Mouse (Mus musculus) MEL (cell line): Measurements from ENCODE around the gene Galns. TPM values are rescaled to one million over a fixed set of nuclear protein-coding genes. Genes with fewer than 3 reads are reported as not detected.

ENCODE experiments used
- DNase-seq: peaks from one replicate; pipeline ENCODE4 v3.0.0; 2011; ENCODE audit warnings: low read depth, low spot score
- H3K27ac ChIP-seq: 2 replicates; pipeline ENCODE4 v1.5.1; 2012; ENCODE audit warnings: low read depth, mild to moderate bottlenecking, control low read depth, low read length, moderate library complexity; ENCODE audit not compliant: control insufficient read depth
- H3K27me3 ChIP-seq, 2 experiments: fragments of 150-350 bp in 1 of 2; sonication (generic) in 1 of 2; 2 replicates each; pipeline ENCODE4 v1.6.1; 2012; ENCODE audit warnings: low read length in 2 of 2, mild to moderate bottlenecking in 2 of 2, improper control_type of control experiment in 1 of 2, moderate library complexity in 1 of 2; ENCODE audit not compliant: insufficient read depth in 2 of 2, control insufficient read depth in 1 of 2
- H3K36me3 ChIP-seq, 2 experiments: 2 replicates each; pipeline ENCODE4 v1.6.1; 2012 to 2014; ENCODE audit warnings: low read length in 2 of 2, improper control_type of control experiment in 1 of 2, inconsistent platforms in 1 of 2, mild to moderate bottlenecking in 1 of 2; ENCODE audit not compliant: insufficient read depth in 2 of 2, control insufficient read depth in 1 of 2
- H3K4me1 ChIP-seq, 2 experiments: fragments of 150-350 bp in 1 of 2; sonication (generic) in 1 of 2; 2 replicates each; pipeline ENCODE4 v1.6.1; 2012; ENCODE audit warnings: low read length in 2 of 2, improper control_type of control experiment in 1 of 2, mild to moderate bottlenecking in 1 of 2; ENCODE audit not compliant: insufficient read depth in 2 of 2, control insufficient read depth in 1 of 2
- H3K4me3 ChIP-seq, 2 experiments: fragments of 150-350 bp in 1 of 2; sonication (generic) in 1 of 2; 2 replicates each; pipeline ENCODE4 v1.5.1; 2012; ENCODE audit warnings: low read depth in 2 of 2, low read length in 2 of 2, mild to moderate bottlenecking in 2 of 2, moderate library complexity in 2 of 2, control low read depth in 1 of 2, improper control_type of control experiment in 1 of 2; ENCODE audit not compliant: control insufficient read depth in 1 of 2, insufficient read depth in 1 of 2
- H3K79me2 ChIP-seq: 2 replicates; pipeline ENCODE4 v1.6.1; 2012; ENCODE audit warnings: mild to moderate bottlenecking, low read length, moderate library complexity; ENCODE audit not compliant: control insufficient read depth, poor library complexity, insufficient read depth
- H3K9ac ChIP-seq: 2 replicates; pipeline ENCODE4 v1.6.1; 2012; ENCODE audit warnings: low read depth, mild to moderate bottlenecking, control low read depth, low read length, moderate library complexity; ENCODE audit not compliant: control insufficient read depth, poor library complexity, severe bottlenecking
- H3K9me3 ChIP-seq: fragments of 150-350 bp; sonication (generic); replicated peaks from 2 replicates; pipeline ENCODE4 v1.6.1; 2012; ENCODE audit warnings: mild to moderate bottlenecking, low read length, improper control_type of control experiment, moderate library complexity; ENCODE audit not compliant: insufficient read depth
- CHD1 ChIP-seq: IDR thresholded peaks from 2 replicates; pipeline ENCODE4 v1.6.1; 2012; ENCODE audit warnings: low read depth, mild to moderate bottlenecking, inconsistent platforms, low read length, improper control_type of control experiment
- CHD2 ChIP-seq: IDR thresholded peaks from 2 replicates; pipeline ENCODE4 v1.6.1; 2011; ENCODE audit warnings: low read length, improper control_type of control experiment
- CTCF ChIP-seq, 3 experiments: IDR thresholded peaks in 2 of 3; conservative IDR thresholded peaks in 1 of 3; 2 replicates each; pipeline ENCODE4 v1.5.1; 2011 to 2012; ENCODE audit warnings: low read length in 3 of 3, low read depth in 2 of 3, mild to moderate bottlenecking in 2 of 3, improper control_type of control experiment in 1 of 3, inconsistent platforms in 1 of 3, mixed read lengths in 1 of 3, moderate library complexity in 1 of 3; ENCODE audit not compliant: control insufficient read depth in 1 of 3, insufficient read depth in 1 of 3, poor library complexity in 1 of 3, severe bottlenecking in 1 of 3
- E2F4 ChIP-seq: IDR thresholded peaks from 2 replicates; pipeline ENCODE4 v1.6.1; 2011; ENCODE audit warnings: low read depth, low read length, improper control_type of control experiment, borderline replicate concordance
- EP300 ChIP-seq, 2 experiments: IDR thresholded peaks; 2 replicates each; pipeline ENCODE4 v1.6.1; 2011; ENCODE audit warnings: improper control_type of control experiment in 2 of 2, low read length in 2 of 2, low read depth in 1 of 2, mild to moderate bottlenecking in 1 of 2
- ETS1 ChIP-seq: IDR thresholded peaks from 2 replicates; pipeline ENCODE4 v1.6.1; 2012; ENCODE audit warnings: low read depth, mild to moderate bottlenecking, inconsistent platforms, low read length, improper control_type of control experiment, moderate library complexity
- GABPA ChIP-seq: IDR thresholded peaks from 2 replicates; pipeline ENCODE4 v1.6.1; 2012; ENCODE audit warnings: low read depth, mild to moderate bottlenecking, inconsistent platforms, low read length, improper control_type of control experiment, moderate library complexity
- GATA1 ChIP-seq: IDR thresholded peaks from 2 replicates; pipeline ENCODE4 v1.6.1; 2011; ENCODE audit warnings: low read depth, low read length, improper control_type of control experiment
- JUND ChIP-seq: IDR thresholded peaks from 2 replicates; pipeline ENCODE4 v1.6.1; 2011; ENCODE audit warnings: low read depth, mild to moderate bottlenecking, improper control_type of control experiment, low read length
- MAFK ChIP-seq: IDR thresholded peaks from 2 replicates; pipeline ENCODE4 v1.6.1; 2011; ENCODE audit warnings: low read depth, mild to moderate bottlenecking, low read length, improper control_type of control experiment, borderline replicate concordance
- MAX ChIP-seq: IDR thresholded peaks from 2 replicates; pipeline ENCODE4 v1.6.1; 2011; ENCODE audit warnings: low read length, improper control_type of control experiment
- MAZ ChIP-seq: IDR thresholded peaks from 2 replicates; pipeline ENCODE4 v1.6.1; 2012; ENCODE audit warnings: low read depth, mild to moderate bottlenecking, inconsistent platforms, low read length, improper control_type of control experiment
- MEF2A ChIP-seq: IDR thresholded peaks from 2 replicates; pipeline ENCODE4 v1.6.1; 2014; ENCODE audit warnings: low read depth, mild to moderate bottlenecking, inconsistent platforms, low read length, improper control_type of control experiment; ENCODE audit not compliant: poor library complexity, insufficient replicate concordance, severe bottlenecking; ENCODE audit errors: extremely low read depth
- MXI1 ChIP-seq: IDR thresholded peaks from 2 replicates; pipeline ENCODE4 v1.6.1; 2011; ENCODE audit warnings: mild to moderate bottlenecking, low read depth, low read length, improper control_type of control experiment
- MYB ChIP-seq: IDR thresholded peaks from 2 replicates; pipeline ENCODE4 v1.6.1; 2011; ENCODE audit warnings: mild to moderate bottlenecking, low read depth, low read length, improper control_type of control experiment
- NELFE ChIP-seq: IDR thresholded peaks from 2 replicates; pipeline ENCODE4 v1.6.1; 2011; ENCODE audit warnings: low read depth, low read length, improper control_type of control experiment
- POLR2AphosphoS2 ChIP-seq: IDR thresholded peaks from 2 replicates; pipeline ENCODE4 v1.6.1; 2011; ENCODE audit warnings: low read length, improper control_type of control experiment
- POLR2AphosphoS5 ChIP-seq: IDR thresholded peaks from 2 replicates; pipeline ENCODE4 v1.6.1; 2012; ENCODE audit warnings: low read depth, borderline replicate concordance, mild to moderate bottlenecking, inconsistent platforms, low read length, moderate library complexity, mixed read lengths
- RAD21 ChIP-seq: IDR thresholded peaks from 2 replicates; pipeline ENCODE4 v1.6.1; 2011; ENCODE audit warnings: mild to moderate bottlenecking, low read depth, low read length, improper control_type of control experiment
- RCOR1 ChIP-seq: IDR thresholded peaks from 2 replicates; pipeline ENCODE4 v1.6.1; 2012; ENCODE audit warnings: low read depth, mild to moderate bottlenecking, inconsistent platforms, low read length, improper control_type of control experiment
- SMC3 ChIP-seq: IDR thresholded peaks from 2 replicates; pipeline ENCODE4 v1.6.1; 2011; ENCODE audit warnings: low read depth, low read length, improper control_type of control experiment
- TBP ChIP-seq: IDR thresholded peaks from 2 replicates; pipeline ENCODE4 v1.8.0; 2011; ENCODE audit warnings: low read depth, low read length, improper control_type of control experiment
- USF1 ChIP-seq: IDR thresholded peaks from 2 replicates; pipeline ENCODE4 v1.6.1; 2014; ENCODE audit warnings: low read depth, mild to moderate bottlenecking, inconsistent platforms, low read length, improper control_type of control experiment, moderate library complexity
- USF2 ChIP-seq, 2 experiments: IDR thresholded peaks; 2 replicates each; pipeline ENCODE4 v1.6.1; 2011 to 2012; ENCODE audit warnings: improper control_type of control experiment in 2 of 2, low read length in 2 of 2, borderline replicate concordance in 1 of 2, inconsistent platforms in 1 of 2, low read depth in 1 of 2, mild to moderate bottlenecking in 1 of 2; ENCODE audit not compliant: insufficient read depth in 1 of 2
- ZC3H11A ChIP-seq: IDR thresholded peaks from 2 replicates; pipeline ENCODE4 v1.6.1; 2012; ENCODE audit warnings: low read depth, mild to moderate bottlenecking, inconsistent platforms, low read length, improper control_type of control experiment
- ZKSCAN1 ChIP-seq: IDR thresholded peaks from 2 replicates; pipeline ENCODE4 v1.6.1; 2012; ENCODE audit warnings: low read depth, mild to moderate bottlenecking, inconsistent platforms, low read length, improper control_type of control experiment, moderate library complexity
- ZMIZ1 ChIP-seq: IDR thresholded peaks from 2 replicates; pipeline ENCODE4 v1.6.1; 2012; ENCODE audit warnings: low read depth, mild to moderate bottlenecking, inconsistent platforms, low read length, improper control_type of control experiment, moderate library complexity
- ZNF384 ChIP-seq: IDR thresholded peaks from 2 replicates; pipeline ENCODE4 v1.6.1; 2012; ENCODE audit warnings: low read depth, mild to moderate bottlenecking, inconsistent platforms, low read length, improper control_type of control experiment
- polyA plus RNA-seq, 2 experiments: library from polyadenylated mRNA; stranded (reverse) in 1 of 2; unstranded in 1 of 2; fragments of >175 nt in 1 of 2; fragments of >200 nt in 1 of 2; gene quantifications; 2 replicates each; pipeline versions ENCODE4 v1.2.1 to v1.2.4; 2012; ENCODE audit warnings: low replicate concordance in 2 of 2, low read depth in 1 of 2; ENCODE audit not compliant: insufficient read length in 2 of 2, insufficient read depth in 1 of 2, missing spikeins in 1 of 2
- total RNA-seq: library from RNA; depleted of rRNA; stranded (reverse); fragments of 300-350 nt; gene quantifications from 2 replicates; pipeline ENCODE4 v1.2.3, GENCODE M21; 2012

The Galns gene
- total and polyA plus RNA-seq, 3 experiments: 1.7 to 3.0 TPM; not detected in 1

DNA sequence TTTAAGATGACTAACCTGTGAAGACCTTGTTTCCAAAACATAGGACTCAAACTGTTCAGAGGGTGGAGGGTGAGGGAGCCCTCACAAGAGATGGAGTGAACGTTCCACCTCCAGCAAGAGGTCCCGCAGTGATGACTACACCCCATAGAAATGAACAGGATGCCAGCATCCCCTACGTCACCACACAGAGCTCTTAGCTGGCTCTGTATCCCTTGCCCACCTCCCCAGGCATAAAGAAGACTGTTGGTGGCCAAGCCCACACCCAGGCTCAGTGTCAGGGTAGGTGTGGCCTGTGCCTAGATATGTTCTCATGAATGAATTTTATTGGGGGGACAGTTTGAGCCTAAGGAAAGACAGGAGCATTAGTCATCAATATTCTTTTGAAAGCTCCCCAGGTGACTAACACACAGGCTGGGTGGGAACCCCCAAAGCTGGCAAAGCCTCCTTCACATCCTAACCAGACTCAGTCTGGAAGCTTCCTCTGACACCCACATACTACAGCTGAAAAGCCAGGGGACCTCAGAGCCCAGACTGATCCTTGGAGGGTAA, 62.3 kb downstream of the Galns start (continued):
- TF ChIP-seq MAX (no peak), ZNF384 (no peak), GATA1 (no peak), MAFK (no peak), RCOR1 (no peak), CTCF (IDR thresholded peaks at IDR 0.05 in 2 of 3, conservative IDR thresholded peaks at IDR 0.05 in 1 of 3; ENCODE audit: control insufficient read depth in 1 of 3, insufficient read depth in 1 of 3, low read depth in 2 of 3, low read length in 3 of 3, poor library complexity in 1 of 3, severe bottlenecking in 1 of 3) (no peak), ETS1 (no peak), CHD1 (no peak), MXI1 (no peak), TBP (no peak), JUND (no peak), USF2 (IDR thresholded peaks at IDR 0.05; ENCODE audit: borderline replicate concordance in 1 of 2, insufficient read depth in 1 of 2, low read depth in 1 of 2, low read length in 2 of 2) (no peak), GABPA (no peak), NELFE (peak; percentile 20; the same call in 1 of the 2 replicates), E2F4 (no peak)

GRCm38 (mm10) chr8:122548331-122548730, 62.9 kb downstream of the Galns start:
- Histone ChIP-seq H3K27ac (peak overlapping the region; percentile 63), H3K4me1 (peaks cover 0 to 27% of the 10 kb centered on the region in 2 experiments; a peak in 3 of 4 replicates), H3K27me3 (no peaks in the 10 kb centered on the region), H3K9me3 (no peaks in the 10 kb centered on the region), H3K79me2 (peaks cover 74% of the 10 kb centered on the region), H3K36me3 (peaks cover 3 to 27% of the 10 kb centered on the region in 2 experiments; a peak in 2 of 4 replicates), H3K9ac (peak overlapping the region; percentile 4), H3K4me3 (peak overlapping the region in 1 of 2 experiments; percentile 8; a peak in 3 of 4 replicates)
- DNase-seq: no peak
- TF ChIP-seq MXI1 (0 out of 2 replicates have a peak, but pooled peaks have one; percentile 34), ZC3H11A (no peak), POLR2AphosphoS2 (peak; percentile 2; the same call in 1 of the 2 replicates), ZNF384 (no peak)

DNA sequence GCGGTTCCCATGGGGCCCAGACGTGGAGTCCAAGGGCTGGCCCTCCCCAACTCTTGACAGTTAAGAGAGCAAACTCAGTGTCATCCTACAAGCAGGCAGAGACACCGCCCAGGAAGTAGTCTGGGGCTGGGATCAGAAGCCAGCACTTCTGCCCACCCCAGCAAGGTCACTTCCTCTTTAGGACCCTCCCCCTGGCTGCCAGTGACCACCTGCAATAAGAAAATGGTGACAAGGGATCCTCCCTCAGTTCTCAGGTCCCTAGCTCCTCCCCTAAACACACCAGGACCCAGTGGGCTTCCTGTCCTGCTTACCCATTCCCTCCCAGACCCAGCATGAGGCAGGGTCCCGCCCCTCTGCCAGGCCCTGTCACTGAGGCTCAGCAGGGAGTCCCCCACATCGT, 63.4 kb downstream of the Galns start:
- H3K4me1 ChIP-seq: peaks cover 0 to 27% of the 10 kb centered on the region in 2 experiments; a peak in 3 of 4 replicates
- TF ChIP-seq NELFE (no peak), ZC3H11A (no peak), E2F4 (no peak), SMC3 (no peak), CTCF (IDR thresholded peaks at IDR 0.05 in 2 of 3, conservative IDR thresholded peaks at IDR 0.05 in 1 of 3; ENCODE audit: control insufficient read depth in 1 of 3, insufficient read depth in 1 of 3, low read depth in 2 of 3, low read length in 3 of 3, poor library complexity in 1 of 3, severe bottlenecking in 1 of 3) (no peak), MYB (no peak), MEF2A (no peak), MAZ (peak; percentile 32; the same call in 1 of the 2 replicates), ZMIZ1 (no peak), MAFK (no peak), RAD21 (no peak), CHD2 (no peak), JUND (no peak), TBP (no peak), EP300 (IDR thresholded peaks at IDR 0.05; ENCODE audit: low read depth in 1 of 2, low read length in 2 of 2) (peak in 1 of 2 experiments; percentile 39; a peak in 2 of 4 replicates), USF1 (no peak), ZKSCAN1 (no peak), POLR2AphosphoS5 (no peak)

More for the DNA sequence above, 63.4 kb downstream of the Galns start:
- Histone ChIP-seq H3K9me3 (no peaks in the 10 kb centered on the region), H3K4me3 (peak overlapping the region in 1 of 2 experiments; percentile 8; a peak in 3 of 4 replicates), H3K9ac (peak overlapping the region; percentile 58), H3K27ac (peak overlapping the region; percentile 63), H3K79me2 (peaks cover 78% of the 10 kb centered on the region), H3K36me3 (peaks cover 3 to 27% of the 10 kb centered on the region in 2 experiments; a peak in 2 of 4 replicates), H3K27me3 (no peaks in the 10 kb centered on the region)
- peak; percentile 91 for DNase-seq
